Mouse (Mus musculus): ENCODE results near the gene Il13. TPM values are rescaled to one million over a fixed set of nuclear protein-coding genes. Genes with fewer than 3 reads are reported as not detected.

Il13 gene
- polyA plus RNA-seq, 1 experiment: 0.09 TPM

- WGBS: 96% methylated on average over 3 of the region's 3 CpGs
- DNase-seq (ENCODE audit: low read depth, low spot score): no peak
Observed at GRCm38 (mm10) chr11:53604983-53605382, 29.5 kb downstream of the Il13 start.

GRCm38 (mm10) chr11:53591116-53591515 lies 43.4 kb downstream of the Il13 start:
- 92% methylated on average over 5 of the region's 5 CpGs for WGBS
- DNase-seq (ENCODE audit: low read depth, low spot score): no peak

DNA sequence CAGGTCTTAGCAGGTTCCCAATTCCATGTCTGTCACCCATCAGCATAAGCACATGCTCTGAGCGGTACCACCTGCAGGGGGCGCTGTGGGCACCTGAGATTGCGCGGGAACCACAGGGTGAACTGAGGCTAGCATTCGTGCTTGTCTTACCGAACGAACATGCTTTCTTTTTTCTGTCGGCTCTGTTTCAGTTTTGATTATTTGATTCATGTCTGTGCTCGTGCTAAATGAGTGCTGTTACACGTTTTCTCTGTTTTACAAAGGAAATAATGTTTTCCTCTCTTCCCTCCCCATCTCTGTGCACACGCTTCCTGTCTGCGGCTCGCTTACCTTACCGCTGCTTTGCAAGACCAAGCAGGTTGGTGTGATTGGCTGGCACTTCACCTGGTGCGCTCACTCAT lies 44.1 kb downstream of the Il13 start:
- no peak for DNase-seq (ENCODE audit: low read depth, low spot score)
- WGBS: 65% methylated on average over 15 of the region's 15 CpGs

GRCm38 (mm10) chr11:53588279-53588678 lies 46.2 kb downstream of the Il13 start:
- DNase-seq (ENCODE audit: low read depth, low spot score): no peak
- WGBS: 87% methylated on average over 8 of the region's 8 CpGs

GRCm38 (mm10) chr11:53585510-53585909 lies 49.0 kb downstream of the Il13 start:
- WGBS: 98% methylated on average over 6 of the region's 6 CpGs

GRCm38 (mm10) chr11:53584849-53585248 lies 49.7 kb downstream of the Il13 start:
- 63% methylated on average over 3 of the region's 3 CpGs for WGBS
- DNase-seq (ENCODE audit: low read depth, low spot score): no peak

More at GRCm38 (mm10) chr11:53585510-53585909, 49.0 kb downstream of the Il13 start:
- no peak for DNase-seq (ENCODE audit: low read depth, low spot score)

DNA sequence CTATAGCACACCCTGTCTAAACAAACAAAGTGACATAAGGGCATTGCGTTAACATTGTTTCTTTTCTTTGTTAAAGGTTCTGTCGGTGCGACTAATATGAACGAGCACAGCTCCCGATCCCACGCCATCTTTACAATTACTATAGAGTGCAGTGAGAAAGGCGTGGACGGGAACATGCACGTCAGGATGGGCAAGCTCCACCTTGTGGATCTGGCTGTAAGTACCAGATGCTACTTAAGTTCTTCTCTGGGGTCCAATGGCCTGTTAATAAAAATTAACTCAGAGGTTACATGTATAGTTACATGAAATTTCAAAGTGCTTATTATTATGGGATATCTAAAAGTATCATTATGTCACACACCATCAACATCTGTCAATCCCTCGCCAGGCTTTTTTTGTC lies 51.4 kb downstream of the Il13 start:
- no peak for DNase-seq (ENCODE audit: low read depth, low spot score)
- 46% methylated on average over 10 of the region's 10 CpGs for WGBS

Other genes starting within 250 kb of the Il13 start
- gene Leap2, start 211.5 kb downstream of the Il13 start, polyA plus RNA-seq (2012; rRNA removed): 5.3 and 43.3 TPM in 2 replicates
- gene Uqcrq, start 203.9 kb downstream of the Il13 start, polyA plus RNA-seq (2012; rRNA removed): 700 and 833 TPM in 2 replicates
- 0.92 and 1.1 TPM in 2 replicates for gene Gdf9, start 203.7 kb downstream of the Il13 start, polyA plus RNA-seq (2012; rRNA removed)
- gene Gm10447, start 177.6 kb downstream of the Il13 start, polyA plus RNA-seq (2012; rRNA removed): 0.05 and 0.09 TPM in 2 replicates
- gene Shroom1, start 177.5 kb downstream of the Il13 start, polyA plus RNA-seq (2012; rRNA removed): 2.3 and 3.5 TPM in 2 replicates
- gene Gm9837, start 164.2 kb downstream of the Il13 start, polyA plus RNA-seq (2012; rRNA removed): not detected in 2 replicates
- gene Gm9945, start 154.5 kb downstream of the Il13 start, polyA plus RNA-seq (2012; rRNA removed): not detected in 2 replicates
- gene Sowaha, start 154.4 kb downstream of the Il13 start, polyA plus RNA-seq (2012; rRNA removed): 7.5 and 21.0 TPM in 2 replicates
- 15.1 and 16.0 TPM in 2 replicates for gene Sept8, start 115.4 kb downstream of the Il13 start, polyA plus RNA-seq (2012; rRNA removed)
- 1.8 and 2.3 TPM in 2 replicates for gene Kif3a, start 67.3 kb downstream of the Il13 start, polyA plus RNA-seq (2012; rRNA removed)
- not detected in 2 replicates for gene Il4, start 16.0 kb downstream of the Il13 start, polyA plus RNA-seq (2012; rRNA removed)
- 5.0 TPM in 2 replicates for gene Rad50, start 72.6 kb upstream of the Il13 start, polyA plus RNA-seq (2012; rRNA removed)
- gene Il5, start 86.1 kb upstream of the Il13 start, polyA plus RNA-seq (2012; rRNA removed): 0.10 TPM in 1 of 2 replicates, not detected in the other
- gene Irf1, start 135.3 kb upstream of the Il13 start, polyA plus RNA-seq (2012; rRNA removed): 171 and 271 TPM in 2 replicates
- 1.5 and 1.9 TPM in 2 replicates for gene Gm17334, start 138.5 kb upstream of the Il13 start, polyA plus RNA-seq (2012; rRNA removed)
- gene Gm12216, start 224.6 kb upstream of the Il13 start, polyA plus RNA-seq (2012; rRNA removed): 15.6 and 19.5 TPM in 2 replicates